Mouse (Mus musculus) hindbrain, embryonic 10.5 days (tissue): Measurements from ENCODE around the gene Fam169b. TPM values are rescaled to one million over a fixed set of nuclear protein-coding genes. Genes with fewer than 3 reads are reported as not detected.
A peak's percentile ranks its signal among the peaks of the same experiment; 100 is the strongest.

Experiments
- DNase-seq: peaks from one replicate; pipeline ENCODE4 v3.0.0-alpha.2; 2017; ENCODE audit warnings: low spot score
- H3K27ac ChIP-seq: fragments of 300-500 bp; sonication (generic); 2 replicates; pipeline ENCODE4 v1.5.1; 2016; ENCODE audit warnings: mild to moderate bottlenecking, moderate library complexity
- H3K27me3 ChIP-seq: fragments of 300-500 bp; sonication (generic); 2 replicates; pipeline ENCODE4 v1.6.1; 2016; ENCODE audit warnings: mild to moderate bottlenecking; ENCODE audit not compliant: poor library complexity, insufficient read depth, severe bottlenecking
- H3K36me3 ChIP-seq: fragments of 300-500 bp; sonication (generic); 2 replicates; pipeline ENCODE4 v1.6.1; 2016; ENCODE audit warnings: mild to moderate bottlenecking, moderate library complexity
- H3K4me1 ChIP-seq: fragments of 300-500 bp; sonication (generic); replicated peaks from 2 replicates; pipeline ENCODE4 v1.6.1; 2016; ENCODE audit warnings: mild to moderate bottlenecking
- H3K4me3 ChIP-seq: fragments of 300-500 bp; sonication (generic); 2 replicates; pipeline ENCODE4 v1.5.1; 2016; ENCODE audit warnings: mild to moderate bottlenecking, moderate library complexity
- H3K9me3 ChIP-seq: fragments of 300-500 bp; sonication (generic); 2 replicates; pipeline ENCODE4 v1.6.1; 2016; ENCODE audit warnings: mild to moderate bottlenecking, moderate library complexity
- WGBS: fragments of 180-500 bp; shearing (Covaris S2); methylation state at CpG from one replicate; pipeline ENCODE4 v1.1.7; 2016; 5-methylcytosine and 5-hydroxymethylcytosine counted together
- polyA plus RNA-seq: library from polyadenylated mRNA; unstranded; fragments of >200 nt; fragmentation: Nextera tagmentation; extraction: Ambion mirVana; gene quantifications from 2 replicates; pipeline ENCODE4 v1.2.1, GENCODE M21; 2016

The Fam169b gene
- polyA plus RNA-seq, 1 experiment from 2014 or later: 1.2 TPM

DNA sequence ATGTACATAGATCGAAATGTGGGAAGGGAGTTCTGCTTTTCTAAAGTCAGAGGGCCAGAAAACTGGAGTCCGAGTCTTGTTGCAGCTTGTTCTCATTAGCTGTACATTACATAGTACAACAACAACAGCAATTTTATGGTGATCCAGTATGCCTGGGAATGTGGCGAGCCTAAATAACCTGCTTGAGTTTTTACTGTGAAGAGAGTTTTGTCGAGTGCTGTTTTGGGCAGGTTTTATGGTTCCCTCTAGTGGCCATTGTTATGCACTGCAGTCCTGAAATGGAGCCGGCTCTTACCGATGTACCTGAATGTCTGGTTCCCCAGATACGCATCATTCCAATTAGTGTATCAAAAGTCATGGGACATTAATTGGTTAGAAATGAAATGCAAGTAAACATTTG lies 83.8 kb downstream of the Fam169b start:
- Histone ChIP-seq H3K36me3 (no peaks in the 10 kb centered on the region), H3K9me3 (no peaks in the 10 kb centered on the region), H3K4me1 (0 out of 2 replicates have a peak, but pooled peaks cover 3% of the 10 kb centered on the region), H3K4me3 (no peak overlapping the region), H3K27ac (no peak overlapping the region), H3K27me3 (peaks cover 5% of the 10 kb centered on the region; the same call in 1 of the 2 replicates)
- WGBS: 29% methylated on average over 7 of the region's 7 CpGs
- peak; percentile 57 for DNase-seq

DNA sequence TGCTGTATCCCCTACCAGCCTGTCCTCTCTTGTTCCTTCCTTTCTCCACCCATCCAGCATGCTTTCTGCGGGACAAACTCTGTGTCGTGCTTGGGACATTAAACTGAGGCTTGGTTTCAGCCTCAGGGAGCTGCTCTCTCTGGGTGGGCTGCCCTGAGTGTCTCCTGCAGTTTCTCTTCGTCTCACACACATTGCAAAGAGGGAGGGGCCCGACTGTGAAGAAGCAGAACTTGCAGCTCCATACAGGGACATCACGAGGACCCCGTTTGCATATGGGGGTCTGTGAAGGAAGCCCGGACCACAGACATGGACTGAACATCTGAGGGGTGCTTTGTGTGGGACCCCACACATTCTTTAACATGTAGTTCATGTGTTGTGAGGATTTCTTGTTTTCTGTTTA lies 89.0 kb downstream of the Fam169b start:
- H3K36me3 ChIP-seq: no peaks in the 10 kb centered on the region
- no peaks in the 10 kb centered on the region for H3K9me3 ChIP-seq
- H3K27me3 ChIP-seq: peaks cover 5% of the 10 kb centered on the region; the same call in 1 of the 2 replicates
- no peak overlapping the region for H3K4me3 ChIP-seq
- H3K27ac ChIP-seq: no peak overlapping the region
- WGBS: 74% methylated on average over 7 of the region's 7 CpGs
- no peak for DNase-seq
- no peaks in the 10 kb centered on the region for H3K4me1 ChIP-seq

DNA sequence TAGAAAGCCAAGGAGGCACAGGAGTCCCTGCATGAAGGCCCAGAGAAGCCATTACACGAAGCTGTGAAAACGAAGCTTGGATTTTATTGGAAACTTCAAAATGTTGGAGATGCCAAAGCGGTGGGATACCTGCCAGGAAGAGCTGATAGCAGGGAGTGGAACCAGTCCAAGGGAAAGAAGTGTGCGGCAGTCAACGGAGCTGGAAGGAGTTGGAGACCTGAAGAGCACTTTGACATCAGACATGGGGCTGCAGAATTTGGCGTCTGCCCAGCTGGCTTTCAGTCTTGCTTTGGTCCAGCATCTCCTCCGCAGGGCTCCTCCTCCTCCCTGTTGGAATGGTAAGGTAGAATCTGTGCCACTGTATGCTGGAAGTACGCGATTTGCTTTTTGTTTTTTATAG lies 92.1 kb downstream of the Fam169b start:
- H3K36me3 ChIP-seq: no peaks in the 10 kb centered on the region
- 91% methylated on average over 9 of the region's 9 CpGs for WGBS
- H3K9me3 ChIP-seq: no peaks in the 10 kb centered on the region
- no peak overlapping the region for H3K27ac ChIP-seq
- no peak for DNase-seq
- H3K4me3 ChIP-seq: no peak overlapping the region
- H3K27me3 ChIP-seq: peaks cover 5% of the 10 kb centered on the region
- peaks cover 7% of the 10 kb centered on the region; the same call in 1 of the 2 replicates for H3K4me1 ChIP-seq

DNA sequence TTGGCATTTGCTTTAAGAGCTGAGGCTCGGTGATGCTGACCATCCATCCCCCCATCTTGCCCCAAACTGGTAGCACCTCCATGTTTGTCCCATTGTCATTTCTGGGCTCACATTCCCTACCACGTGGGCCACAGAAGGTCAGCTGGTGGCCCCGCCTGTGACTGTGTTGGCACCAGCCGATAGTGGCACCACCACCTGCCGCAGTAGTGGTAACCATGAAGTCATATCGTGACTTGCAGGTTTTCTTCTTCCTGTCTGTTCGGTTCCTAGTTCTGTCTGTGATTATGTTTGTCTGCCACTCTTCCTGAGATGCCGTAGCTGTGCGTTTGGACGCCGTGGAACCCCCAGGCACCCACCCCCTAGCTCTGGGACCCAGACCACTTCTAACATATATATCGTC lies 95.3 kb downstream of the Fam169b start:
- H3K27me3 ChIP-seq: peaks cover 35% of the 10 kb centered on the region
- H3K36me3 ChIP-seq: no peaks in the 10 kb centered on the region
- no peak for DNase-seq
- 88% methylated on average over 12 of the region's 12 CpGs for WGBS
- H3K27ac ChIP-seq: no peak overlapping the region
- H3K9me3 ChIP-seq: no peaks in the 10 kb centered on the region
- H3K4me3 ChIP-seq: no peak overlapping the region
- H3K4me1 ChIP-seq: peaks cover 7% of the 10 kb centered on the region; the same call in 1 of the 2 replicates

DNA sequence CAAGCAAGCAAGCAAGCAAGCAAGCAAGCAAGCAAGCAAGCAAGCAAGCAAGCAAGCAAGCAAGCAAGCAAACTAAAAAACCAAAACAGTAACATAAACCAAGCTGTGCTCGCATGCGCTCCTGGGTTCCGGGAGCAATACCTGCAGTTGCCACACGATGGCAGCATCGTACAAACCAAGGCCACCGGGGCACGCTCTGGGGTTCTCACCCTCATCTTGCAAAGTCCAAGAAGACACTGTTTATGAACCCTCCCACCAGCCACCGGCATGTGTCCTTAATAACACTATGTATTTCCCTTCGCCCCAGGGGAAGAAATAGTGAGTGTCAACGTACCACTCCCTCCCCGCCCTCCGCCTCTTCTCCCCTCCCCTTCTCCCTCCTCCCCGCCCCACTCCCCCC lies 96.1 kb downstream of the Fam169b start:
- Histone ChIP-seq H3K27me3 (peaks cover 35% of the 10 kb centered on the region), H3K4me1 (peaks cover 11% of the 10 kb centered on the region; the same call in 1 of the 2 replicates), H3K9me3 (no peaks in the 10 kb centered on the region), H3K36me3 (no peaks in the 10 kb centered on the region), H3K27ac (no peak overlapping the region), H3K4me3 (peak overlapping the region; percentile 50)
- under 1% methylated on average over 12 of the region's 13 CpGs for WGBS
- DNase-seq: peak; percentile 88

DNA sequence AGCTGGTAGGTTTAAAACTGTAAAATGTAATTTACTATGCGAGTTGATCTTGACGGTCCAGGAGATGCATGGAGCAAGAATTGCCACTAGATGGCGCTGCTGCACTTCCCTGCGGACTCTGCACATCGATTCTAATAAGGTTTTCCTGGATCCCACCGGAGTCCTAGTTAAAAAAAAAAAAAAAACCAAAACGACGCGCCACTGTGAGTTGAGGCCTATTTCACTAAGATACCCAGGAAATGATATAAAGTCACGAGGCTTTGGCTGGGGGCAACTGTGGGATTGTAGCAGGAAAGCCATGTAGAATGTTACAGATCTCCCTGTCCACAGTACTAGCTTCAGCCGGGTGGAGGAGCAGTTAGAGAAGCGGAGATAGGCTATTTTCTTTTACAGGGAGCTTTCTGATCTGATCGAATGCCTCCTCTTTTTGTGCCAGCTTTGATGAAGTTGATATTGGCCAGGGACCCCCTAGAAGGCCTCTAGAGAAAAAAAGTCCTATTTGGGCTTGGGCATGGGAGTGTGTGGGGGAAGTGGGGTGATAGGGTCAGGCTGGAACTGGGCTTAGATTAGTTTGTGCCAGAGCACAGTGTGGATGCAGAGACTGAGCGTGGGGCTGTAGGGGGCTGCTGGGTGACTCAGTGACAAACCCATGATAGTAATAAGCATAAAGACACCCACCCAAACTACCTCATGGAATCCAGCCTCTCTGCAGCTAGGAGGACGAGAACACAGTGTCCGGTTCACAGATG lies 100.6 kb downstream of the Fam169b start:
- no peaks in the 10 kb centered on the region for H3K9me3 ChIP-seq
- H3K4me1 ChIP-seq: peaks cover 11% of the 10 kb centered on the region
- 17% methylated on average over 16 of the region's 16 CpGs for WGBS
- H3K27ac ChIP-seq: peak overlapping the region; percentile 24; the same call in 1 of the 2 replicates
- H3K36me3 ChIP-seq: no peaks in the 10 kb centered on the region
- peak; percentile 81 for DNase-seq
- peak overlapping the region; percentile 29 for H3K4me3 ChIP-seq
- H3K27me3 ChIP-seq: peaks cover 46% of the 10 kb centered on the region

DNA sequence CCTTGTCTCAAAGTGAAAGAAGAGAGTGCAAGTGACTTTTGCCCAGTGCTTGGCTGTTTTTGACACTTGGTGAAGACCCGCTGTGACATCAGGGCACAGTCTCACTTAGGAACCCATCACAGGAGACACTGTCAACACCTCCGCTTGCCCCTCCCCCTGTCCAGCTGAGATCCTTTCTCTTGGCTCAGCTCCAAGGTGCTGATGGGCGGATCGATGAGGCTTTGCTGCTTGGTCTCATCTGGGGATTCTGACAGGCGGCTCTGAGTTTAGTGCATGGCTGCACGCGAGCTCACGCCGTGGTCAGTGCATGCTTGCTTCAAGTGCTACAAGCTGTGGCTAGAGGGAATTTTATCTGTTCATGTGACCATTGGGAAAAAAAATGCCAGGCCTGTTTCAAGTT lies 108.5 kb downstream of the Fam169b start:
- 39% methylated on average over 9 of the region's 9 CpGs for WGBS
- Histone ChIP-seq H3K4me3 (no peak overlapping the region), H3K4me1 (peaks cover 6% of the 10 kb centered on the region; the same call in 1 of the 2 replicates), H3K27me3 (no peaks in the 10 kb centered on the region), H3K9me3 (no peaks in the 10 kb centered on the region), H3K36me3 (no peaks in the 10 kb centered on the region), H3K27ac (no peak overlapping the region)
- DNase-seq: peak; percentile 43

DNA sequence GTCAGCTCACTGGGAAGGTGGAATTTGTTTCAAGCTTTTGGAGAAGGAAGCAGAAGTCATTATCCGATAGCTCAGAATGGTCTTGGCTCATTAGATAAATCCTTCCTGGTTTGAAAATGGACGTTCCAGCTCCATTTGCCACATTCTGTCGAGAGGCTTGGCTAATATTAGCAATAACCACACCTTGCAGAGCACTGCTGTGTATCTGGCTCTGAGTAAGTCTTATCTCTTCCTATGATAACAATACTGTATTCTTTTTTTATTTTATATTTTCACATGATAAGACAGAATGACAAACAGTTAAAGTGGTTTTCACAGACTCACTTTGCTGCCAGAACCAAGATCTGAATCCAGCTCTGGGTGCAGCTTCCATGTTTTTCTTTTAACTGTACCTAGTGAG lies 113.1 kb downstream of the Fam169b start:
- Histone ChIP-seq H3K27me3 (no peaks in the 10 kb centered on the region), H3K9me3 (no peaks in the 10 kb centered on the region), H3K4me3 (no peak overlapping the region), H3K36me3 (no peaks in the 10 kb centered on the region), H3K4me1 (peaks cover 6% of the 10 kb centered on the region; the same call in 1 of the 2 replicates), H3K27ac (no peak overlapping the region)
- DNase-seq: no peak
- WGBS: 90% methylated on average over 3 of the region's 3 CpGs

DNA sequence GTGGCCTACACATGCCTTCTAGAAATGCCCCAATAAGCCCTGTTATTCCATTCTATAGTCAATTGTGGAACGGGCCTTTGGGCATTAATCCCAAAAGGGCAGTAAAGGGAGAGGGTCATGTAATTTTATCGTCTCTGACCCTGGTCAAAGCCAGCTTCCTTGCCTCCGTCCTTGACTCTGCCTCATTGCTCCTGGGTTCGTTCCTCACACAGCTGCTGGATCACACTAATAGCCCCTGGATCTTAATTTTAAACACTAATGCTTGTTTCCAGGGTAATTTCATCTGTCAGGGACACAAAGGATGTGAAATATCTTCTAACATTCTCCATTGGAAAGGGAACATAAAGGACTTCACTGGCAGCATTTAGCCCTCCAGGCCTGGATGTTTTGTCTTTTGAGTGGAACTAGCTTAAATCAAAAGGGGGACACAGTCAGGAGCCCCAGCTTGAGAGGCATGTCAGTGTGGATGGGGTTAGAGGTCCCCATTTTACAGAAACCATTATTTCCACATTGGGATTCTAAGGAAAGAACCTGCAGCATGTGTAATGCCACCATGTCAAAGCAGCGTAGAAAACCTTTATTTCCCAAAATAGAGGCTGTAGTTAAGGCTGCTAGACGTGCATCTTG lies 122.2 kb downstream of the Fam169b start:
- 68% methylated on average over 6 of the region's 6 CpGs for WGBS
- H3K36me3 ChIP-seq: no peaks in the 10 kb centered on the region
- DNase-seq: no peak
- H3K9me3 ChIP-seq: no peaks in the 10 kb centered on the region
- H3K4me1 ChIP-seq: no peaks in the 10 kb centered on the region
- no peak overlapping the region for H3K4me3 ChIP-seq
- H3K27me3 ChIP-seq: no peaks in the 10 kb centered on the region
- H3K27ac ChIP-seq: no peak overlapping the region

DNA sequence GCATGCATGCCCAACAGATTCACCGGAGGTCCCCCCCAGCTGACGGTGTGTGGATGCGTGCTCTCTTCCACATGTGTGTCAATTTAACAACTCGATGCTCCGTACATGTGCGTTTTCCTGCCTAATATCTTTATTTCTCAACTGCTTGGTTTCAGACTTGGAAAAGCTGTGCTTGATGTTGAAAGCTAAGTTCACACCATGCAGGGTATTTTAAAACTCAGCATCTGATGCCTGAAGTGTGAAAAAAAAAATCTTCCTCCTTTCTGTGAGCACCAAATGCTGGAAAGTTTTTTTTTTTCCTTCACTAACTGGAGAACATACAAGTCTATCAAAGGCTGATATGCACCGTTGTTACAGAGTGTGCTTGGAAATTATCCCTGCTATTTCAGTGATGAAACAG lies 126.9 kb downstream of the Fam169b start:
- Histone ChIP-seq H3K4me1 (no peaks in the 10 kb centered on the region), H3K9me3 (no peaks in the 10 kb centered on the region), H3K4me3 (no peak overlapping the region), H3K27me3 (no peaks in the 10 kb centered on the region; the same call in 1 of the 2 replicates), H3K36me3 (no peaks in the 10 kb centered on the region), H3K27ac (no peak overlapping the region)
- DNase-seq: no peak
- WGBS: 95% methylated on average over 7 of the region's 7 CpGs

DNA sequence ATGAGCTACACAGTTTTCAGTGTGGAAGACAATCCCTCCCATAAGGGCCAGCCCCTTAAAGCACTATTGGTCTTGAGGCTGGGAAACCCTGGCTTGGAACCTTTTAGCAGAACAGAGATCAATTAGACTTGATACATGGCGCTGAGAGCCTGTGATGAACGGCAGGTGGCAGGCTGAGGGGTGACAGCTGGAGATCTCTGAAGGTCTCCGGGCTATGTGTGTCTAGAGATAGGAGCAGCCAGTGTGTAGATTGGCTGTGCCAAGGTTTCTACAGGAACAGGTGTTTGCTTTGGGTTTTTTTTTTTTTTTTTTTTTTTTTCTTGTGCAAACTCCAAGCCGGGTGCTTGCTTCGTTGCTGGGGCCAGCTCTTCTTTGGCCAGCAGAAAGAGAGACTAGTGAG lies 135.0 kb downstream of the Fam169b start:
- H3K27me3 ChIP-seq: no peaks in the 10 kb centered on the region; the same call in 1 of the 2 replicates
- WGBS: 81% methylated on average over 5 of the region's 5 CpGs
- no peak overlapping the region for H3K27ac ChIP-seq
- DNase-seq: no peak
- no peaks in the 10 kb centered on the region for H3K4me1 ChIP-seq
- no peak overlapping the region for H3K4me3 ChIP-seq
- no peaks in the 10 kb centered on the region for H3K9me3 ChIP-seq
- H3K36me3 ChIP-seq: no peaks in the 10 kb centered on the region
